Mouse (Mus musculus) ZHBTc4 (cell line): Measurements from ENCODE around the gene Exoc4.

Experiments
- DNase-seq: peaks from one replicate; pipeline ENCODE4 v3.0.0-alpha.2; 2011; ENCODE audit warnings: low read depth, low spot score

Exoc4 gene

GRCm38 (mm10) chr6:33466168-33466839, 217.4 kb downstream of the Exoc4 start:
- no peak for DNase-seq

GRCm38 (mm10) chr6:33468480-33468879, 219.6 kb downstream of the Exoc4 start:
- no peak for DNase-seq

- no peak for DNase-seq
These were observed 227.2 kb downstream of the Exoc4 start for GRCm38 (mm10) chr6:33476134-33476533.

- no peak for DNase-seq
These were observed 235.7 kb downstream of the Exoc4 start for GRCm38 (mm10) chr6:33484568-33484967.

GRCm38 (mm10) chr6:33489788-33490187, 240.9 kb downstream of the Exoc4 start:
- DNase-seq, result no peak

- no peak for DNase-seq
These were observed 247.4 kb downstream of the Exoc4 start for GRCm38 (mm10) chr6:33496141-33496855.

- DNase-seq, result no peak
These were observed 248.5 kb downstream of the Exoc4 start for GRCm38 (mm10) chr6:33497348-33497747.

- DNase-seq, result no peak
These were observed 253.5 kb downstream of the Exoc4 start for GRCm38 (mm10) chr6:33502388-33502787.

GRCm38 (mm10) chr6:33503381-33503780, 254.5 kb downstream of the Exoc4 start:
- DNase-seq, result no peak

GRCm38 (mm10) chr6:33507134-33507533, 258.2 kb downstream of the Exoc4 start:
- no peak for DNase-seq

- DNase-seq, result no peak
These were observed 266.5 kb downstream of the Exoc4 start for GRCm38 (mm10) chr6:33515391-33515790.

GRCm38 (mm10) chr6:33516798-33517197, 267.9 kb downstream of the Exoc4 start:
- DNase-seq, result no peak

- DNase-seq, result no peak
These were observed 269.1 kb downstream of the Exoc4 start for GRCm38 (mm10) chr6:33517890-33518410.

GRCm38 (mm10) chr6:33525695-33526366, 276.9 kb downstream of the Exoc4 start:
- no peak for DNase-seq

- DNase-seq, result no peak
These were observed 291.5 kb downstream of the Exoc4 start for GRCm38 (mm10) chr6:33540356-33540755.

- no peak for DNase-seq
These were observed 293.8 kb downstream of the Exoc4 start for GRCm38 (mm10) chr6:33542712-33543111.

- DNase-seq, result no peak
These were observed 303.0 kb downstream of the Exoc4 start for GRCm38 (mm10) chr6:33551934-33552333.

- no peak for DNase-seq
These were observed 312.0 kb downstream of the Exoc4 start for GRCm38 (mm10) chr6:33560925-33561324.

GRCm38 (mm10) chr6:33561911-33562310, 313.0 kb downstream of the Exoc4 start:
- DNase-seq, result no peak

GRCm38 (mm10) chr6:33575947-33576346, 327.1 kb downstream of the Exoc4 start:
- no peak for DNase-seq

- no peak for DNase-seq
These were observed 359.6 kb downstream of the Exoc4 start for GRCm38 (mm10) chr6:33608469-33608868.

GRCm38 (mm10) chr6:33613978-33614377, 365.1 kb downstream of the Exoc4 start:
- DNase-seq, result no peak
